14 mouse cellular contexts compared by ENCODE assay signal in the genomic region with DNA sequence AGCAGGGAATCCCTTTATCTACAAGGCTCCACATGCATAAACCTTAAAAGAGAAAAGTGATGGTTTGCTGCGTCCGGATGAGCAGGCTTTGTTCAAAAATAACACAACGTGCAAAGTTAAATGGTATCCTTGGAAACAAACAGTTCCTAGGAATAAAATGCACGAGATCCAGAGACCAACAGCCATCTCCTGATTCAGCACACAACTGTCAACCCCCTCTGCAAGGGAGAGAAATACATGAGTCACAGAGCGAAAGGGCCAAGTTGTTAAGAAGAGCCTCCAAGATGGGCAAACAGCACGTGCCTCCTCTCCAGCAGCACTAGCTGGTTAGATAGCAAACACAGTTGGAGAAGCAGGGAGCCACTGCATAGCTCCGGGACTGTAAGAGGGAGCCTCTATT.
DNase-seq lines count a peak whose midpoint lies in the region; ATAC-seq and TF ChIP-seq lines count a peak whose summit lies in the region.
"Had no signal": no experiment of that assay in that cellular context is flagged by ENCODE, and none has a peak within 500 bp of the region (broad histone marks: within the 10 kb centered on the region; RNA-seq: fewer than 3 reads in every experiment).

No protein-coding gene starts in this region.

- peak; percentile 80 for ATAC-seq in frontal cortex, adult (ENCODE audit: low TSS enrichment)
- ATAC-seq in lung, postnatal 0 days, result no peak
- ATAC-seq in midbrain, embryonic 14.5 days (ENCODE audit: low FRiP score, low TSS enrichment), result no peak
- ATAC-seq: midbrain, embryonic 15.5 days had no signal

- intact Hi-C loops in left cerebral cortex, postnatal 14 days (cut with DNase I), result no loop called here

- 60% methylated on average over 7 of the region's 7 CpGs for WGBS in lung, postnatal 0 days
- 69% methylated on average over 7 of the region's 7 CpGs for WGBS in midbrain, embryonic 14.5 days

- no peaks in the 10 kb centered on the region for H3K27me3 ChIP-seq in lung, postnatal 0 days (replicated peaks; ENCODE audit: insufficient read depth, low read length)
- H3K27me3 ChIP-seq in midbrain, embryonic 14.5 days (ENCODE audit: control insufficient read depth, insufficient read depth, low read length), result no peaks in the 10 kb centered on the region
- H3K27me3 ChIP-seq: liver, embryonic 15.5 days; midbrain, embryonic 15.5 days; stomach, embryonic 15.5 days had no signal

- no peak overlapping the region for H3K4me3 ChIP-seq in lung, postnatal 0 days (ENCODE audit: low read depth, low read length)
- H3K4me3 ChIP-seq in midbrain, embryonic 14.5 days (replicated peaks; ENCODE audit: low read depth, low read length), result no peak overlapping the region
- H3K4me3 ChIP-seq: liver, embryonic 15.5 days; midbrain, embryonic 15.5 days; stomach, embryonic 15.5 days had no signal

- H3K9ac ChIP-seq in lung, postnatal 0 days (replicated peaks; ENCODE audit: low read depth), result no peak overlapping the region
- no peak overlapping the region for H3K9ac ChIP-seq in midbrain, embryonic 14.5 days (replicated peaks; ENCODE audit: low read length)
- H3K9ac ChIP-seq: liver, embryonic 15.5 days; midbrain, embryonic 15.5 days; stomach, embryonic 15.5 days had no signal

- H3K4me2 ChIP-seq in lung, postnatal 0 days (replicated peaks; ENCODE audit: low read depth, low read length), result no peak overlapping the region
- no peak overlapping the region for H3K4me2 ChIP-seq in midbrain, embryonic 14.5 days (ENCODE audit: low read length)
- H3K4me2 ChIP-seq: liver, embryonic 15.5 days; midbrain, embryonic 15.5 days; stomach, embryonic 15.5 days had no signal

- H3K4me1 ChIP-seq in lung, postnatal 0 days (ENCODE audit: insufficient read depth, low read depth, low read length), result no peaks in the 10 kb centered on the region
- H3K4me1 ChIP-seq in midbrain, embryonic 14.5 days (ENCODE audit: control insufficient read depth, insufficient read depth, low read length), result no peaks in the 10 kb centered on the region
- H3K4me1 ChIP-seq: liver, embryonic 15.5 days; midbrain, embryonic 15.5 days; stomach, embryonic 15.5 days had no signal

- H3K9me3 ChIP-seq in lung, postnatal 0 days (ENCODE audit: low read length), result no peaks in the 10 kb centered on the region
- no peaks in the 10 kb centered on the region for H3K9me3 ChIP-seq in midbrain, embryonic 14.5 days (ENCODE audit: control insufficient read depth, low read length)
- H3K9me3 ChIP-seq: liver, embryonic 15.5 days; midbrain, embryonic 15.5 days; stomach, embryonic 15.5 days had no signal

- H3K36me3 ChIP-seq in lung, postnatal 0 days (ENCODE audit: insufficient read depth, low read length), result no peaks in the 10 kb centered on the region
- H3K36me3 ChIP-seq in midbrain, embryonic 14.5 days (ENCODE audit: control insufficient read depth, insufficient read depth, low read length), result no peaks in the 10 kb centered on the region
- H3K36me3 ChIP-seq: liver, embryonic 15.5 days; midbrain, embryonic 15.5 days; stomach, embryonic 15.5 days had no signal

- H3K27ac ChIP-seq in lung, postnatal 0 days (ENCODE audit: low read length), result no peak overlapping the region
- no peak overlapping the region for H3K27ac ChIP-seq in midbrain, embryonic 14.5 days (replicated peaks; ENCODE audit: low read depth, low read length)
- H3K27ac ChIP-seq: liver, embryonic 15.5 days; macrophage; midbrain, embryonic 15.5 days; stomach, embryonic 15.5 days had no signal

- TF ChIP-seq EP300 in lung, postnatal 0 days (IDR thresholded peaks at IDR 0.05), result no peak

- no peak for TF ChIP-seq CTCF in lung, postnatal 0 days (IDR thresholded peaks at IDR 0.05)

- no peak for DNase-seq in frontal cortex, postnatal 25 days (ENCODE audit: low spot score in 2 of 2)
- DNase-seq in lung, postnatal 0 days (ENCODE audit: low spot score), result peak; percentile 14
- DNase-seq in lung, adult 18-20 months, result no peak
- DNase-seq in left cerebral cortex, postnatal 14 days (ENCODE audit: low spot score in 2 of 2), result peak; percentile 40 to 78
- DNase-seq in telencephalon, adult 2 months (ENCODE audit: low read depth, low spot score), result peak; percentile 81
- DNase-seq in midbrain, embryonic 14.5 days, result no peak
- no peak for DNase-seq in cerebellum, postnatal 10 days
- DNase-seq: cerebellum, adult 11-12 months; kidney, adult 18-20 months had no signal

Comparison
In these comparisons a context has a peak if more than half of its experiments do, and no peak if none do; other contexts are left out.
1. DNase-seq: peak in lung, postnatal 0 days (single experiment), left cerebral cortex, postnatal 14 days (2 of 2) and telencephalon, adult 2 months (single experiment); none in frontal cortex, postnatal 25 days (0 of 2), lung, adult 18-20 months (0 of 2), midbrain, embryonic 14.5 days (single experiment) and cerebellum, postnatal 10 days (0 of 2).